Mouse (Mus musculus): ENCODE results near the gene Cacfd1. TPM values are rescaled to one million over a fixed set of nuclear protein-coding genes. Genes with fewer than 3 reads are reported as not detected.

Gene Cacfd1
- polyA plus RNA-seq, 1 experiment from 2014 or later = 101 TPM

DNA sequence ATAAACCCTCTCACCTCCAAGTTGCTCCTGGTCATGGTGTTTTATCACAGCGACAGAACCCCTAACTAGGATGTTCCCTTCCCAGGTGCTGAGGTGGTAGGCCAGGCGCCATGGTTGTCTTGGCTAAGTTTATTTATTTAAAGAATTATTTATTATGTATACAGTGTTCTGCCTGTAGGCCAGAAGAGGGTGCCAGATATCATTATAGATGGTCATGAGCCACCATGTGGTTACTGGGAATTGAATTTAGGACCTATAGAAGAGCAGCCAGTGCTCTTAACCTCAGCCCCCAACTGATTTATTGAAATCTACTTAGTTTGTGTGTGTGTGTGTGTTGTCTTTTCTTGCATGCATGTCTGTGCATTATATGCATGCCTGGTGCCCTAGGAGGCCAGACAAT, 22.6 kb downstream of the Cacfd1 start:
- Histone ChIP-seq H3K27ac (no peak overlapping the region), H3K4me3 (no peak overlapping the region), H3K36me3 (replicated peaks) (no peaks in the 10 kb centered on the region), H3K4me1 (peaks cover 17% of the 10 kb centered on the region), H3K9me3 (no peaks in the 10 kb centered on the region), H3K27me3 (ENCODE audit: poor library complexity, severe bottlenecking) (peaks cover 17% of the 10 kb centered on the region)
- DNase-seq (ENCODE audit: extremely low spot score, low spot score) = no peak
- WGBS = 82% methylated on average over 2 of the region's 2 CpGs

DNA sequence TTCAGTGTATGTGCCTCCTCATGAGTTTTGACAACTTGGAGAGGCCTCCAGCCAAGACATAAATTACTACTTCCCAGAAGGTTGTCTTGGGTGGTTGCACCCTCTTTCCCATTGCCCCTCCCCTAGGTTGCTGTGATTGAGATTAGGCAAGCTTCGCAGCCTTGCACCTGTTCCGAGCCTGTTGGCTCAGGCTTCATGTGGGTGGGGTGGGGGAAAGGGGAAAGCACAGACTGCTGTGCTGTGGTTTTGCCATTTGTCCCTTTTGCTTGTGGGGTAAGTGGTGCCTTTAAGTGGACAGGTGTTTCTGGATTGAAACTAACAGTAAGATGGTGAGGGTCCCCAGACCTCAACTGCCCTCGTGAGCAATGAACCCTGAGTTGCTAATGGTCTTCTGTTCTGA, 26.3 kb downstream of the Cacfd1 start:
- DNase-seq (ENCODE audit: extremely low spot score, low spot score) = no peak
- Histone ChIP-seq H3K4me3 (no peak overlapping the region), H3K27ac (no peak overlapping the region), H3K27me3 (ENCODE audit: poor library complexity, severe bottlenecking) (no peaks in the 10 kb centered on the region; the same call in 1 of the 2 replicates), H3K36me3 (replicated peaks) (no peaks in the 10 kb centered on the region), H3K9me3 (no peaks in the 10 kb centered on the region), H3K4me1 (peaks cover 12% of the 10 kb centered on the region)
- 80% methylated on average over 3 of the region's 3 CpGs for WGBS

DNA sequence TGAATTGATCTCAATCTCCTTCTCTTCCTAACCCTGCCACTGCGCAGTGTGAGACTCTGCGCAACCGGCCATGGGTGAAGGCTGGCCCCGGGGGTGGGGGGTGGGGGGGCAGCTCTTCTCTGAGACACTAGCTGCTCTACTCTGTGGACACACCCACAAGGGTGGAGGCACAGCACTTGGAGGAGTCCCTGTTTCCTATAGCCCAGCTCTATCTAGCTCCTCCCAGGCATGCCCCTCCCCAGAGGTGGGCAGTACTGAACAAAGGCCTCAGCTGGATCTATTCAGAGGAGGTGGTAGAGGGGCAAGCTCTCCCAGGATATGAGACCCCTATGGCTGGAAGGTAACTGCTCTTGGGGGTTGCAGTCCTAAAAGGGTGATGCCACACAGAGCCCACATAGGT, 27.3 kb downstream of the Cacfd1 start:
- H3K36me3 ChIP-seq (replicated peaks) = no peaks in the 10 kb centered on the region
- no peaks in the 10 kb centered on the region for H3K9me3 ChIP-seq
- peaks cover 12% of the 10 kb centered on the region for H3K4me1 ChIP-seq
- H3K4me3 ChIP-seq = no peak overlapping the region
- no peak overlapping the region for H3K27ac ChIP-seq
- no peaks in the 10 kb centered on the region; the same call in 1 of the 2 replicates for H3K27me3 ChIP-seq (ENCODE audit: poor library complexity, severe bottlenecking)
- 52% methylated on average over 4 of the region's 4 CpGs for WGBS
- DNase-seq (ENCODE audit: extremely low spot score, low spot score) = no peak

DNA sequence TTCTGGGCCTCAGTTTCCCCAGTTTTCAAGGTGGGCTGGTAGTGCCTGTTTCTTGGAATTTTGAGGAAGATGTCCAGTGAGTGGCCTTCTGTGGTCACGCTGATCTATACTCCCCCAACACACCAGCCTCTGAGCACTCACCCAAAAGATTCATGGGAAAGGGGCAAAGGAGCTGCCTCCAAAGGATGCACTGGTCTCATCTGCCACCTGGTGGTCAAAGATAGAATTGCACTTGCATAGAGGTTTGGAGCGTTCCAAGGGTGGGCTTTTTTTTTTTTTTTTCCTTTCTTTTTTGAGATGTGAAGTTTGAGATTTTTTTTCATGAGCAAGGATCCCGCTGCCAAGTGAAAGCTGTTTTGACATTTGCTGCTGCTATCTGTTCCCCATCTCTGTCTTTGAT, 28.9 kb downstream of the Cacfd1 start:
- peak; percentile 64 for DNase-seq (ENCODE audit: extremely low spot score, low spot score)
- H3K4me1 ChIP-seq = peaks cover 12% of the 10 kb centered on the region
- H3K27me3 ChIP-seq (ENCODE audit: poor library complexity, severe bottlenecking) = no peaks in the 10 kb centered on the region; the same call in 1 of the 2 replicates
- no peaks in the 10 kb centered on the region for H3K9me3 ChIP-seq
- H3K4me3 ChIP-seq = no peak overlapping the region; the same call in 1 of the 2 replicates
- H3K27ac ChIP-seq = no peak overlapping the region
- WGBS = 7% methylated on average over 3 of the region's 3 CpGs
- no peaks in the 10 kb centered on the region for H3K36me3 ChIP-seq (replicated peaks)

DNA sequence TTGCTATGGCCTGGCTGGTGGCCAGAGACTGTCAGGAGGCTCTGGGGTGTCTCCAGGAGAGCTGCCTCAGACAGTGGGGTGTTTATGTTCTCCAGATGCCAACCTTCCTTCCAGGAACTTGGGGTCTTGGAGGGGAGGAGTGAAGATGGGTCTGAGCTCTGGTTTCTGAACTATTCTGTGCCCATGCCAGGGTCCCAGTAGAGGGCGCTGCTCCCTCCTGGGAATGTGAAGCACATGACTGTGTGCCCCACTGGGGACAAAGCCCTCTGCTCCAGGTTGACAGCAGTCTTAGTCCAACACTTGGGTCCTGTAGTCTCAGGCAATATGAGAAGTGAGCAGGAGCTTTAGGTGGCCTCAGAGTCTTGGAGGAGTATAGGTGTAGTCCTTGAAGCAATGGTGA, 29.6 kb downstream of the Cacfd1 start:
- no peaks in the 10 kb centered on the region for H3K9me3 ChIP-seq
- H3K36me3 ChIP-seq (replicated peaks) = no peaks in the 10 kb centered on the region
- H3K4me1 ChIP-seq = peaks cover 12% of the 10 kb centered on the region
- no peak overlapping the region for H3K27ac ChIP-seq
- WGBS = 15% methylated on average over 1 of the region's 1 CpGs
- no peaks in the 10 kb centered on the region; the same call in 1 of the 2 replicates for H3K27me3 ChIP-seq (ENCODE audit: poor library complexity, severe bottlenecking)
- H3K4me3 ChIP-seq = no peak overlapping the region
- DNase-seq (ENCODE audit: extremely low spot score, low spot score) = no peak

DNA sequence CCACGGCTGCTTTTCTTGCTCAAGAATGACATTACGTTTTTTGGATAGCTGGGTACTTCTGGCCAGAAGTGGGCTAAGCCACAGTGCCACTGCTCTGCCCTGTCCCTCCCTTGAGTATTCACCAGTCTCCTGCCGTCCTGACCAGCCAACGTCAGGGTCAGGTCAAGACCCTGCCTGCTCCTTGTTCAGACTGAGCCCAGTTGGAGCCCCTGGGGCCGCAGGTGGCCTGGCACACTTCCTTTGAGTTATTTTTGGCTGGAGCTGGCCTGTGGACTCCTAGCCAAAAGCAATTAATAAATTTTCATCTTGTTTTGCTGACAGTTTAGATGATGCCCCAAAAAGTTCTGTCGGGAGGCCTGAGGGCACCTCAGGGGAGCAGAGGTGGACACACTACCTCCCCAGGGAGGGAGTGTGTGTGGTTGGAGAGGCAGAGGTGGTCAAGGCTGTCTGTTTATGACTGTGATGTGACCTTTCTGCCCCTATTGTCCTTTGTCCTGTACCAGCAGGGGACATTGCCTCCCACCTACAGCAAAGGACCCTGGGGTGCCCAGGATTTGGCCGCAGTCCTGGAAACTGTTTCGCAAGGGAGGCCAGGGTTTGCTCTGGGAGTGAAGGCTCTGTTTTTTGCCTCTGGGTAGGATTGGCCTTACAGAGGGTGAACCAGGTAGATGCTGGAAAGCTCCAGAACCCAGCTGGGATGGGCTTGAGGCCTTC, 32.6 kb downstream of the Cacfd1 start:
- no peaks in the 10 kb centered on the region for H3K9me3 ChIP-seq
- no peak overlapping the region; the same call in 1 of the 2 replicates for H3K27ac ChIP-seq
- no peak for DNase-seq (ENCODE audit: extremely low spot score, low spot score)
- H3K36me3 ChIP-seq (replicated peaks) = no peaks in the 10 kb centered on the region
- H3K4me3 ChIP-seq = no peak overlapping the region
- 72% methylated on average over 8 of the region's 8 CpGs for WGBS
- H3K27me3 ChIP-seq (ENCODE audit: poor library complexity, severe bottlenecking) = peaks cover 11% of the 10 kb centered on the region
- H3K4me1 ChIP-seq = peaks cover 6% of the 10 kb centered on the region

DNA sequence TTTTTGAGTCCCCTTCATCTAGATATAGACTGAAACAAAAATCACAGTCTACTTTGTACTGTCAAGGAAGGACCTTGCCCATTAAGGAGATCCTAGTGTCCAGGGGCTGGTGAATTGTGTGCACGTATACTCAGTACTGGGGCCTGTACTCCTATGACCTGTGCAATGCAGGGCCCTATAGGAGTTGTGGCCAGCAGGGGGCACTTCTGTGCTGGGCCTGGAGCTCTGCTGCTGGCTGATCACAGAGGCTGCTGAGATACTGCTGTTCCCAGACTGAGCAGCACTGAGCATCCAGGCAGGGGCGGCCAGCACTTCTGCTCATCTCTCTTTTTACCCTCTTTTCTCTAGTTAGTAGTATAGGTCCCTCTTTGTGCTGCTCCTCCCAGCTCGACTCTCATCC, 33.7 kb downstream of the Cacfd1 start:
- 37% methylated on average over 3 of the region's 3 CpGs for WGBS
- peak; percentile 71 for DNase-seq (ENCODE audit: extremely low spot score, low spot score)
- Histone ChIP-seq H3K27me3 (ENCODE audit: poor library complexity, severe bottlenecking) (peaks cover 11% of the 10 kb centered on the region), H3K4me1 (peaks cover 5% of the 10 kb centered on the region; the same call in 1 of the 2 replicates), H3K4me3 (no peak overlapping the region), H3K9me3 (no peaks in the 10 kb centered on the region), H3K27ac (no peak overlapping the region), H3K36me3 (replicated peaks) (no peaks in the 10 kb centered on the region)

DNA sequence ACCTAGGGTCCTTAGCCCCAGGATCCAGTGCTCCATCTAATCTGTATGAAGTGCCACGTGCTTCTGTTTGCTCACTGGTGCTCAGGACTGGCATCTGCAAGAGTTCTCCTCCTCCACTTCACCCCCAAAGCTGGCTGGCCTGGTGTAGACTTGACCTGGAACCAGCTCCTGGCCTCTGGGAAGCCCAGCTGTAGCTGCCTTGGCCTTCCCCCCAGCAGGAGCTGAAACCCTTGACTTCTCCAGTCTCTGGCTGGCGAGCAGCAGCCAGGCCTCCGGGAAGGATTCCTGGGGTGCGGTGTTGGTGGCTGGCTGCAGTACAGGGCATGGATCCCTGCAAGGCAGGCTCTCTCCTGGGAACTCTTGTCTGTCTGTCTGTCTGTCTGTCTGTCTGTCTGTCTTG, 34.4 kb downstream of the Cacfd1 start:
- no peak overlapping the region for H3K4me3 ChIP-seq
- no peaks in the 10 kb centered on the region for H3K9me3 ChIP-seq
- H3K36me3 ChIP-seq (replicated peaks) = no peaks in the 10 kb centered on the region
- no peak overlapping the region for H3K27ac ChIP-seq
- peaks cover 1% of the 10 kb centered on the region; the same call in 1 of the 2 replicates for H3K4me1 ChIP-seq
- DNase-seq (ENCODE audit: extremely low spot score, low spot score) = no peak
- 75% methylated on average over 4 of the region's 4 CpGs for WGBS
- peaks cover 11% of the 10 kb centered on the region for H3K27me3 ChIP-seq (ENCODE audit: poor library complexity, severe bottlenecking)

DNA sequence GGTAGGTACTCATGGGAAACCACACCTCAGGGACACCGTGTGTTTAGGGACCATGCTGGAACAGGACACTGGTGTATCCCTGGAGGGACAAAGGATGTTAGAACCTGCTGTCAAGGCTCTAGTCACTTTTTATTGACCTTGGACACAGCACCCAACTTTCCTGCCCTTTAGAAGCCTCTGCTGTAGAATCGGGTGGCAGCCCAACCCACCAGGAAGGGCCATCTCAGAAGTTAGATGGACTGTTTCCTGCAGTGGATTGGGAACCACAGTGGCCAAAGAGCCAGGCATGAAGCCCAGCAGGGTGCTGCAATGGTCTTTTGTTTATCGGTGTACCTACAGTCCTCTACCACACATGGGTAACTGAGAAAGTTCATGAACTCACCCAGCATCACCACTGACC, 34.9 kb downstream of the Cacfd1 start:
- Histone ChIP-seq H3K4me3 (no peak overlapping the region), H3K36me3 (replicated peaks) (no peaks in the 10 kb centered on the region), H3K9me3 (no peaks in the 10 kb centered on the region), H3K27me3 (ENCODE audit: poor library complexity, severe bottlenecking) (peaks cover 11% of the 10 kb centered on the region), H3K4me1 (peaks cover 5% of the 10 kb centered on the region), H3K27ac (no peak overlapping the region)
- no peak for DNase-seq (ENCODE audit: extremely low spot score, low spot score)
- WGBS = 78% methylated on average over 3 of the region's 3 CpGs

DNA sequence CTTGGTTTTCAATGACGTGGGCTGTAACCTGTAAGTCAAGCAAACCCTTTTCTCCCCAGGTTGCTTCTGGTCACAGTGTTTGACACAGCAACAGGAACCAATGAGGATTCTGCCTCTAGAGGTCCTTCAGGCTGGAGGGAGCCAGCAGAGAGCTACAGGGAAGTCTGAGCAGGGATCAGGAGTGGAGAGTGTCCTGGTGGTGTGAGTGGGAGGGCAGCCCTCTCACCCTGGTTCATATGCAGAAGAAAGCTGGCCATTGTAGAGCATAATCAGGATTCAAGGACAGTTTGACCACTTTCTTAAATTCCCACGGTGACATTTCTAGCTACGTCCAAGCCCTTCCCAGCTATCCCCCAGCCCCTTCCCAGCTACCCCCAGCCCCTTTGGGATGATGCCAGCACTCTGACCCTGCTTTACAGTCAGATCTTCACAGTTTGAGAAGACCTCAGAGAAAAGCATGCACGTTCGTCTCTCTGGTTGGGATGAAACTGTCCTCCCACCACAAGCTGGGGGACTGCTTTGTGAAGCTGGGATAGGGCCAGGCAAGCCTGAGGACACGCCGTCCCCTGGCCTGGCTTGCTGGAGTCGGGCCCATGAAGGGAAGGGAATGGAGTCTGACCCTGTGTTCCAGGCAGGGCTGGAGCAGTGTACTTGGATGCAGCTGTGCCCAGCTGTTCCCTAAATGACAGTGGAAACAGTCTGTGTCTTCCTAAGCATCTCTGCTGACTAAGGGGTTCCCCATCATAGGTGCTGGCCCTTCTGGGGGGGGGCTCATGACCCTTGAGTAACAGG, 36.4 kb downstream of the Cacfd1 start:
- H3K27ac ChIP-seq = no peak overlapping the region
- no peaks in the 10 kb centered on the region for H3K9me3 ChIP-seq
- H3K36me3 ChIP-seq (replicated peaks) = no peaks in the 10 kb centered on the region
- peaks cover 8% of the 10 kb centered on the region for H3K4me1 ChIP-seq
- no peak overlapping the region for H3K4me3 ChIP-seq
- DNase-seq (ENCODE audit: extremely low spot score, low spot score) = no peak
- peaks cover 11% of the 10 kb centered on the region for H3K27me3 ChIP-seq (ENCODE audit: poor library complexity, severe bottlenecking)
- 80% methylated on average over 8 of the region's 8 CpGs for WGBS

DNA sequence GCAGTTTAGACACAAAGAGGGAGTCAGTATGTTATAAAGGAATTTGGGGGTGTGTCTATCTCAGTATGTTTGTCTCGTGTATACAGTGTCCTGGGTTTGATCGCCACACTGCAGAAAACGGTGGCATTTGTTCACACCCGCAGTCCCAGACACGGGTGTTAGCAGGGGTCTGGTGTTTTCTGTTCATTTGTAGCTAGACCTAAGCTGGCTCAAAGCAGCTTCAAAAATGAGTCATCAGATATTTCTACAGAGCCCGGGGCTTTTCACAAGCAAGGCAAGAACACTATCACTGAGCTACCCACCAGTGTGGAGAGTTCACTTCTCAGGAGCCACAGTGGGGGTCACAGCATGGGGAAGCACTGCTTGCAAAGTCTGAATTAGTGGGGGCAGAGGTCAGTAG, 39.7 kb downstream of the Cacfd1 start:
- no peak overlapping the region for H3K27ac ChIP-seq
- H3K4me1 ChIP-seq = peaks cover 8% of the 10 kb centered on the region
- DNase-seq (ENCODE audit: extremely low spot score, low spot score) = no peak
- no peaks in the 10 kb centered on the region for H3K9me3 ChIP-seq
- no peaks in the 10 kb centered on the region for H3K36me3 ChIP-seq (replicated peaks)
- H3K27me3 ChIP-seq (ENCODE audit: poor library complexity, severe bottlenecking) = peaks cover 11% of the 10 kb centered on the region
- H3K4me3 ChIP-seq = no peak overlapping the region
- 46% methylated on average over 6 of the region's 6 CpGs for WGBS

DNA sequence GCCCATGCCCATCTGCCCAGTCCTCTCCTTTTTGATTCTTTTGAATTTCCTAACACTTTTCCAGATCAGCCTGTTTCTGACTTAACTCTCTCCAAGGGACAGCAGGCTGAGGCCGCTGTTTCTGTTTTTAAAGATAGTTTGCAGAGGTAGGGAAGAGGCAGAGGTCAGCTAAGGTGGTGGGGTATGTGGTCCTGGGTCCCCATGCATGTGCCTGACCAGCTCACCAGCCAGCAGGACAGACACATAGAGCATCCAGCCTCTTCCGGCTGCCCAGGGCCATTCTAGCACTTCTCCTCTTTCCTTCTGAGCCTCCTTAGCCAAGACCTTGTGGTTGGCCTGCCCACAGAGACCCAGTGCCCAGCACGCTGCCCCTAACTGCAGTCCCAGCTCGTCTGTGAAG, 48.5 kb downstream of the Cacfd1 start:
- Histone ChIP-seq H3K4me3 (no peak overlapping the region), H3K4me1 (no peaks in the 10 kb centered on the region), H3K27me3 (ENCODE audit: poor library complexity, severe bottlenecking) (no peaks in the 10 kb centered on the region), H3K36me3 (replicated peaks) (no peaks in the 10 kb centered on the region), H3K27ac (no peak overlapping the region), H3K9me3 (no peaks in the 10 kb centered on the region)
- 67% methylated on average over 4 of the region's 4 CpGs for WGBS
- DNase-seq (ENCODE audit: extremely low spot score, low spot score) = no peak

DNA sequence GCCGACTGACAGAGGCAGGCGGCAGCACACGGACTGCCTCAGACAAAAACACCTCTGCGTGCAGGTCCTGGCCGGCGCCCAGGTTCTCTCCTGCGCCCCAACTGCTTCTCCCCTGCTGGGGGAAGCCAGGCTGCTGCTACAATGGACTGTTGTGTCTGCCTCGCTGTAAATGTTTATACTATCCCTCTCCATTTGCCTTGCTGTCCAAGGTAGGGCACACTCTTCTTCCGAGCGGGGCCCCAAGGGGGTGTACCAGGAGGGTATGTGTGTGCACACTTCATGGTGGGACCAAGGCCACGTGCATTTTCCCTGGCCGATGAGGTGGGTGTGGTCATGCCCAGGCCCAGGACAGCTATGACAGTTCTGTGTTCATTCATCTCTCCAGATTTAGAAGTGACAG, 49.0 kb downstream of the Cacfd1 start:
- no peak overlapping the region for H3K4me3 ChIP-seq
- no peak for DNase-seq (ENCODE audit: extremely low spot score, low spot score)
- no peaks in the 10 kb centered on the region for H3K4me1 ChIP-seq
- H3K27me3 ChIP-seq (ENCODE audit: poor library complexity, severe bottlenecking) = no peaks in the 10 kb centered on the region
- WGBS = 70% methylated on average over 12 of the region's 12 CpGs
- H3K9me3 ChIP-seq = no peaks in the 10 kb centered on the region
- no peak overlapping the region for H3K27ac ChIP-seq
- no peaks in the 10 kb centered on the region for H3K36me3 ChIP-seq (replicated peaks)

Measured in forebrain, embryonic 10.5 days (tissue).